Mouse (Mus musculus) frontal cortex, postnatal 36 days (tissue): ENCODE results near the gene Sgip1.

ENCODE experiments used
- DNase-seq, 2 experiments: peaks; one replicate each; pipeline ENCODE4 v3.0.0; 2022; ENCODE audit warnings: low spot score in 2 of 2

Sgip1 gene

GRCm38 (mm10) chr4:102774549-102774948, 33.5 kb downstream of the Sgip1 start:
- no peak for DNase-seq

DNA sequence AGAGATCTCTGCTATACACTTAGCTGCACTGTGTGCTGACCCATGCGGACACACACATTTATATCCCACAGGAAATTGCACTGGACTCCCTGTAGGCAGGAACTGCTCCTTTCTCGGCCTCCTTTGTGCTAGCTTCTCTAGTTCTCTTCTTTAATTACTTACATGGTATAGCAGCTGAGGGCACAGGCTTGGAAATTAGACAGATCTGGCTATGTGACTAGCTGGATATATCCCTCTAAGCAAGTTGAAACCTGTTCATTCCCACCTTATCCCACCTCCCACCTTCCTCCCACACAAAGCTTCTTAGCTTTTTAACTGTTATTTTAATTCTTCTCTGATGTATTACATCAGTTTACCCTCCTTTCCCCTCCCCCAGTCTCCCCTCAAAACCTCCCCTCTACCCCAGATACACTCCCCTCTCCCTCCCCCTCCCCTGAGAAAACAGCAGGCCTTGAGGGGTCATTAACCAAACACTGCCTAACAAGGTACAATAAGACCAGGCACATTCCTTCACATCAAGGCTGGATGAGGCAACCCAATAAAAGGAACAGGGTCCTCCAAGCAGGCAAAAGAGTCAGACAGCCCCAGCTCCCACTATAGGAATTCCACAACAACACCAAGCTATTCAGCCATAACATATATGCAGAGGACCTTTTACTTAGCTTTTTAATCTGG, 34.6 kb downstream of the Sgip1 start:
- no peak for DNase-seq

DNA sequence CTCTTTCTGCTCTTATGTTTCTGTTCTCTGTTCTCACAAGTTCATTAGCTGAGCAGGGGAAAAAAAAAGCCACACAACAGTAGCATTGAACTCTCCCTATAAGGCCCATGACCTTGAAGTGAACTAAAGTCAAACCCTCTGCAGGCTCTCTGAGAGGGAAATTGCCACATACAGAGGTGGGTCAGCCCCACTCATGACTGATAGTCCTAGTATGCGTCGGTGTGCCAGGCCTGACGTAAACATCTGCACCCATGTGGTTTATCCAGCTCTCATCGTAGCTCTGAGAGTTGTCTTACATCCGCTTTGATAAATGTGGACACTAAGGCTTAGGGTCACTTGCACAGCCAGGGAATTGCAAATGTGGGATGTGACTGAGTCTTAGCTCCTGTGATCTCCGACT, 38.8 kb downstream of the Sgip1 start:
- DNase-seq = no peak

DNA sequence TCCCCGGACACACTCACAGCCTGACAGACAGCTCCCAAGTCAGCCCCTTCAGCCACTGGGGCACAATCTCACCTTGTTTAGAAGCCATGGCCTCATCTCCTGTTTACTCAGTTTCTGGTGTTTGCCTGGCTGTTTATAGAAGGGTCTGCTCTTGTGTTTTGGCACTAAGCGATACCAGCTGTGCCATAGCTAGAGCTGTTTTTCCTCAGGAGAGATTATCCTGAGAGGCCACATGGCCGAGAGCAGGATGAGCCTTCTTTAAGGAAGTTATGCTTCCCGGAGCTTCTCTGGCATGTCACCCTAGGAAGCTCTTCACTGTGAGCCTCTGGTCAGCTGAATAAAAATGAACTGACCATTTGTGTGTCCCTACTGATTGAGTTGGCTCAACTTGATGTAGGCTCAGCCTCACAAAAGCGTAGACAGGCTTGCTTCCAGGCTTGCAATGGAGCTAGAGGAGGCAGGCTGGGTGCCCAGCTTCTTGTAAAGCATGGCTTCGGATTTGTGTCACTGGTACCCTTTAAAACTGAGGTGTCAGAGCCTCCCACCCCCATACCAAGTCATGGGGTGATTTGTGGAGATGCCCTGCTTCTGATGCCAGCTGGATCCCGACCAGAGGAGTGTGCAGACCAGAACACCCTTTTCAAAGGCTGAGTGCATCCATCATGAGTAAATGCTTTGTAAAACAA, 42.1 kb downstream of the Sgip1 start:
- DNase-seq = no peak

- no peak for DNase-seq
Observed at GRCm38 (mm10) chr4:102785158-102785557, 44.1 kb downstream of the Sgip1 start.

GRCm38 (mm10) chr4:102792100-102792790, 51.1 kb downstream of the Sgip1 start:
- DNase-seq = no peak

- no peak for DNase-seq
Observed at GRCm38 (mm10) chr4:102801471-102801870, 60.4 kb downstream of the Sgip1 start.

DNA sequence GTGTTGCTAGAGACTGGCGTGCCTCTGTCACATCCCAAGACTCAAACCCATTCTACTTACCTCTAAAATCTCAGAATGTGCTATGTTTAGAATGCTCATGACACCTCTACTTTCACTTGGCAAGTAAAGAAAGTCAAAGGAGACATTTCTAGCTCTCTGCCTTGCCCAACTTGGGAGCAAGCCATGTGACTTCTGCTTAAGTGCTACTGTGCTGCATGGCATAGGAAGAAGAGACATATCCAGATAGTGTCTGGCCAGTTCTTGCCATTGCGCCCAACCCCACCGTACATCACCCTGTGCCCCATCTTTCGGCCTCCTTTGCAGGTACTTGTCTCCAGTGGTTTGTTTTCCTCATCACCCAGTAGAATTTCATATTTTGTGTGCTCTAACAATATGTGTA, 60.8 kb downstream of the Sgip1 start:
- DNase-seq = no peak

DNA sequence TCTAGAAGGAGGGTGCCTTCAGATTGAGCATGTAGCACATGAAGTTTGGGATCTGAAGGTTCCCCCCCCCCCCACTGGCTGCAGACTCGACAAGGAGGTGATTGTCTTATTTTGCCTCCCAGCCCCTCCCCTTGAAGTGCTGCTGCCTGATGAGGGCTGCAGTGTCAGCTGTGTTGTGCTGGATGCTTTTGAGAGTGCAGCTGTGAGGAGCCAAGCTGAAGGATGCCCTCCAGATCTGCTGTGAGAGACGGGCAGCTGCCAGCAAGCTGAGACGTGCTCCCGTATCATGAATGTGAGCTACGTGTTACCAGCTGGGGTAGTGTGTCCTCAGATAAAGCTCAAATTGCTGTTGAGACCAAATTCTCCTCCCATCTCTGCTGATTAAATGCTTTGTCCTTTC, 63.5 kb downstream of the Sgip1 start:
- DNase-seq = no peak

DNA sequence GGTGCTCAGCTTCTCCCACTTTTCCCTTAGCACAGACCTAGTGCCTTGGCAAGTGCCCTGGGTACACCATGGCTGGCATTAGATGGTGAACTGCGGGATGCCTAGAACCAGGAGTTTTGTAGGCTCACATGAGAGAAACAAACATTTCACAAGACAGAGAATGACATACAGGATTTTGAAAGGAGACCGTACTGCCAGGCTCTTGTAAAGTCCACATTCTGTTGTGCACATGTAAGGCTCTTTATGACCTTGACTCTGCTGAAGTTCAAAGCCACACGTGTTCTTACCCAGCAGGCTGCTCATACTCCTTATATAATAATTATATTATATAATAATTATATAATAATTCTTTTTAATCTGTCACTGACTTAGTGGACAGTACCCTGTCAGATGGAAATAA, 65.9 kb downstream of the Sgip1 start:
- DNase-seq = no peak

- DNase-seq = no peak
Observed at GRCm38 (mm10) chr4:102808258-102808657, 67.2 kb downstream of the Sgip1 start.

DNA sequence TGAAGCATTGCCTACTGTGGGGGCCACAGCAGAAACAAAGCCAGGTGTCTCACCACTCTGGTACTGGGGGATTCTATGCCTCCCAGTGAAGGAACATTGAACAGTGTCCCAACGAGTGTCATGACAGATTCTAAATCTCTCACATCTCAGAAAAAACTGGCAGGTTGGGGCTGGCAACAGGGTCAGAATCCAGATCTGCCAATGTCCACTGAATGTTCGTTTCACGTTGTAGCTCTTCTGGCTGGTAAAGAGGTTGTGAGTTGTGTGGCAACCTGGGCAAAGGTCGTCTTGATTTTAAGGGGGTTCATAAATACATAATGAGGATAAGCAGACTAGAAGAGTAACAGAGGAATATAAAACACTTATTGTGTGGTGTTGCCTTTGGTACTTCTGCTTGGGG, 68.2 kb downstream of the Sgip1 start:
- no peak for DNase-seq

- DNase-seq = no peak
Observed at GRCm38 (mm10) chr4:102810277-102810676, 69.2 kb downstream of the Sgip1 start.

- DNase-seq = no peak
Observed at GRCm38 (mm10) chr4:102811007-102811805, 70.1 kb downstream of the Sgip1 start.

GRCm38 (mm10) chr4:102813346-102813745, 72.2 kb downstream of the Sgip1 start:
- no peak for DNase-seq

DNA sequence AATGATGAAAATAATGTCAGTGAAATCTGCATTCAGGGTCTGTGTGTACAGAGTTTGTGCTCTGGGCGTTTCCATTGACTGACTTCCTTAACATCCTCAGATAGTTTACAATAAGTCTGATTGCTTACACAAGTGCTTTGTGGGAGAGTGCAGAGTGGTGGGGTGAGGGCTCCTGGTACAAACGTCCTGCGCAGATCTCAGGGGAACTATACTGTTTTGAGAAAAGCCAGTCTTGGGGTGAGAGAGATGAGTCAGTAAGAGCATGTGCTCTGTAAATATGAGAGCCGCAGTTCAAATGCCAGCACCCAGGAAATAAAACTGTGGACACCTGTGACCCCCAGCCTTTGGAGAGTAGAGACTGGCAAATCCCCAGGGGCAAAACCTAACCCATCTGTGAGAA, 80.7 kb downstream of the Sgip1 start:
- no peak for DNase-seq

- no peak for DNase-seq
Observed at GRCm38 (mm10) chr4:102824494-102824893, 83.4 kb downstream of the Sgip1 start.

DNA sequence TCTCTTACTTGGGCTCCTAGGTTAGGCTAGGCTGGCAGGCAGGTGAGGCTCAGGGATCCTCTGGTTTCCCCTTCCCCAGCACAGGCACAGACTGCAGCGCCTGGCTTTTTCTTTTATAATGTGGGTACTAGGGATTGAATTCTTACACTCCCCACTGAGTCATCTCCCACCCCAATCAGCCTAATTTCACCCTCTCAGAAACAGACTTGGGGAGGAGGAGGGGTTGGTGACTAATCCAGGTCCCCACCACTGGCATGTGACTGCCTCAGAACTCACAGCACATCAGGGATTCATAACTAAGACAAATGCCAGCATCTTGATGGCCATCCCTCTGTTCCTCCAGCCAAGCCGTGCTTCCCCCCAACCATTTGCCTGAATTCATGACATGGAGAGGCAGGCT, 85.1 kb downstream of the Sgip1 start:
- peak; percentile 40 to 42 for DNase-seq

DNA sequence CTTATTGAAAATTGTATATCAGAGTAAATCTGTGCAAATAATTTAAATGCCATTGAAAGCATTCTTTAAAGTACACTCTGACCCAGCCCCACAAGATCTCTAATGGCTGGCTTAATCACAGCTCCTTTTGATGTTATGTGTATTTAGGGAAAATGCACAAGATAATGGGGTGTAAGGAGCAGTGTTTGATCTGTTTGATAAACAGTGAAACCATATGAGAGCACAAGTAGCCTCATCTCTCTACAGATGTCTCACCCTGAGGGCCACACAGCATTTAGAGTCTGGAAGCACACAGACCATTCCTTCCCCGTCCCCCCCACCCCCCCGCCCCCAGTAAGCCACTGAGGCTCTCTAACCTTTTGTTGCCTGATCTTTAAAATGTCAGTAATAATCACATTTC, 87.4 kb downstream of the Sgip1 start:
- DNase-seq = no peak

DNA sequence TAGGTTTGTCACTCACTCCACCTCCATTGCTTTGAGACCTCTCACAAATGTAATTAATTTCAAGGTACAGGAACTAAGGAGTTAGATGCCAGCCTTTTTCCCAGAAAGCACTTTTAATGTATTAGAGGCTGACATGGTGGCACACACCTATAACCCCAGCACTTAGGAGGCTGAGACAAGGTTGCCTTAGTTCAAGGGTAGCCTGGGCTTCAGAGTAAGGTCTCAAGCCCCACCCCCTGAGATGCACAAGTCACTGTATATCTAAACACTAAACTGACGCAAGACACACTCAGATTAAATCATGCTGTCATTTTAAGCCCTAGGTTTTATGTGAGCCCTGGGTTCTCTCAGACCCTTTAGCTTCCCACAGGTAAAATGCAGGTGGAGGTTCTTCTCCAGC, 92.1 kb downstream of the Sgip1 start:
- DNase-seq = no peak

GRCm38 (mm10) chr4:102833726-102834125, 92.6 kb downstream of the Sgip1 start:
- DNase-seq = no peak

GRCm38 (mm10) chr4:102834710-102835109, 93.6 kb downstream of the Sgip1 start:
- no peak for DNase-seq
